Mouse (Mus musculus): ENCODE data around the gene Casc3. TPM values are rescaled to one million over a fixed set of nuclear protein-coding genes. Genes with fewer than 3 reads are reported as not detected.
A peak's percentile ranks its signal among the peaks of the same experiment; 100 is the strongest.

Gene Casc3
- polyA plus RNA-seq, 1 experiment from 2014 or later: 7.0 TPM

- peaks cover 29% of the 10 kb centered on the region for H3K4me1 ChIP-seq (ENCODE audit: insufficient read depth)
- H3K27me3 ChIP-seq (ENCODE audit: insufficient read depth, low read length): no peaks in the 10 kb centered on the region
- no peak for ATAC-seq
- no peak overlapping the region for H3K27ac ChIP-seq (ENCODE audit: low read depth)
- no peaks in the 10 kb centered on the region for H3K9me3 ChIP-seq (ENCODE audit: low read length)
- DNase-seq: no peak
- 77% methylated on average over 1 of the region's 1 CpGs for WGBS (ENCODE audit: insufficient replicate concordance)
- TF ChIP-seq CTCF (IDR thresholded peaks at IDR 0.05; ENCODE audit: low read depth) (no peak), EP300 (IDR thresholded peaks at IDR 0.05; ENCODE audit: low read depth) (no peak)
- no peak overlapping the region for H3K9ac ChIP-seq (replicated peaks)
- no peak overlapping the region for H3K4me3 ChIP-seq (ENCODE audit: low read depth, low read length)
- H3K36me3 ChIP-seq (replicated peaks; ENCODE audit: insufficient read depth, low read length): no peaks in the 10 kb centered on the region
- H3K4me2 ChIP-seq (ENCODE audit: low read depth, low read length): no peak overlapping the region
Measured at GRCm38 (mm10) chr11:98791448-98791847, 13.3 kb upstream of the Casc3 start.

GRCm38 (mm10) chr11:98792081-98792480, 12.6 kb upstream of the Casc3 start:
- WGBS (ENCODE audit: insufficient replicate concordance): 48% methylated on average over 4 of the region's 4 CpGs
- no peak overlapping the region for H3K4me2 ChIP-seq (ENCODE audit: low read depth, low read length)
- no peak overlapping the region for H3K27ac ChIP-seq (ENCODE audit: low read depth)
- H3K9me3 ChIP-seq (ENCODE audit: low read length): no peaks in the 10 kb centered on the region
- DNase-seq (no peak), ATAC-seq (no peak)
- H3K4me3 ChIP-seq (ENCODE audit: low read depth, low read length): no peak overlapping the region
- peaks cover 29% of the 10 kb centered on the region for H3K4me1 ChIP-seq (ENCODE audit: insufficient read depth)
- no peaks in the 10 kb centered on the region for H3K27me3 ChIP-seq (ENCODE audit: insufficient read depth, low read length)
- TF ChIP-seq EP300 (IDR thresholded peaks at IDR 0.05; ENCODE audit: low read depth) (no peak), CTCF (IDR thresholded peaks at IDR 0.05; ENCODE audit: low read depth) (no peak)
- H3K36me3 ChIP-seq (replicated peaks; ENCODE audit: insufficient read depth, low read length): no peaks in the 10 kb centered on the region
- H3K9ac ChIP-seq (replicated peaks): no peak overlapping the region

GRCm38 (mm10) chr11:98794469-98795014, 10.2 kb upstream of the Casc3 start:
- DNase-seq (no peak), ATAC-seq (peak; percentile 66)
- TF ChIP-seq CTCF (IDR thresholded peaks at IDR 0.05; ENCODE audit: low read depth) (peak; percentile 38; the same call in 1 of the 2 replicates), EP300 (IDR thresholded peaks at IDR 0.05; ENCODE audit: low read depth) (no peak)
- peak overlapping the region; percentile 99 for H3K9ac ChIP-seq (replicated peaks)
- under 1% methylated on average over 21 of the region's 30 CpGs for WGBS (ENCODE audit: insufficient replicate concordance)
- H3K36me3 ChIP-seq (replicated peaks; ENCODE audit: insufficient read depth, low read length): peaks cover 12% of the 10 kb centered on the region
- H3K27me3 ChIP-seq (ENCODE audit: insufficient read depth, low read length): no peaks in the 10 kb centered on the region
- H3K4me2 ChIP-seq (ENCODE audit: low read depth, low read length): peak overlapping the region; percentile 96
- no peaks in the 10 kb centered on the region for H3K9me3 ChIP-seq (ENCODE audit: low read length)
- peak overlapping the region; percentile 99 for H3K27ac ChIP-seq (ENCODE audit: low read depth)
- peaks cover 28% of the 10 kb centered on the region for H3K4me1 ChIP-seq (ENCODE audit: insufficient read depth)
- peak overlapping the region; percentile 99 for H3K4me3 ChIP-seq (ENCODE audit: low read depth, low read length)

GRCm38 (mm10) chr11:98795015-98795713, 9.5 kb upstream of the Casc3 start, which contains the start of gene Msl1:
Msl1 (plus strand) TSS chr11:98795516.
- Histone ChIP-seq H3K36me3 (replicated peaks; ENCODE audit: insufficient read depth, low read length) (peaks cover 15% of the 10 kb centered on the region), H3K27ac (ENCODE audit: low read depth) (peak within 1 kb of the TSS; percentile 99), H3K4me3 (ENCODE audit: low read depth, low read length) (peak within 1 kb of the TSS; percentile 99), H3K9me3 (ENCODE audit: low read length) (no peaks in the 10 kb centered on the region), H3K4me2 (ENCODE audit: low read depth, low read length) (peak within 1 kb of the TSS; percentile 96), H3K27me3 (ENCODE audit: insufficient read depth, low read length) (no peaks in the 10 kb centered on the region), H3K4me1 (ENCODE audit: insufficient read depth) (peaks cover 24% of the 10 kb centered on the region), H3K9ac (replicated peaks) (peak within 1 kb of the TSS; percentile 99)
- ATAC-seq (peak; percentile 77), DNase-seq (peak; percentile 91)
- under 1% methylated on average over 57 of the region's 89 CpGs for WGBS (ENCODE audit: insufficient replicate concordance)
- TF ChIP-seq EP300 (IDR thresholded peaks at IDR 0.05; ENCODE audit: low read depth) (no peak), CTCF (IDR thresholded peaks at IDR 0.05; ENCODE audit: low read depth) (peak; percentile 22)

- peak; percentile 64 for ATAC-seq
- H3K4me3 ChIP-seq (ENCODE audit: low read depth, low read length): peak overlapping the region; percentile 99
- H3K9me3 ChIP-seq (ENCODE audit: low read length): no peaks in the 10 kb centered on the region
- peaks cover 18% of the 10 kb centered on the region for H3K36me3 ChIP-seq (replicated peaks; ENCODE audit: insufficient read depth, low read length)
- H3K9ac ChIP-seq (replicated peaks): peak overlapping the region; percentile 99
- WGBS (ENCODE audit: insufficient replicate concordance): 1% methylated on average over 34 of the region's 74 CpGs
- TF ChIP-seq CTCF (IDR thresholded peaks at IDR 0.05; ENCODE audit: low read depth) (peak; percentile 35), EP300 (IDR thresholded peaks at IDR 0.05; ENCODE audit: low read depth) (no peak)
- no peaks in the 10 kb centered on the region for H3K27me3 ChIP-seq (ENCODE audit: insufficient read depth, low read length)
- H3K4me1 ChIP-seq (ENCODE audit: insufficient read depth): peaks cover 24% of the 10 kb centered on the region
- H3K4me2 ChIP-seq (ENCODE audit: low read depth, low read length): peak overlapping the region; percentile 96
- H3K27ac ChIP-seq (ENCODE audit: low read depth): peak overlapping the region; percentile 99
- peak; percentile 72 for DNase-seq
Measured at GRCm38 (mm10) chr11:98795714-98796514, 8.8 kb upstream of the Casc3 start.

Data from liver, postnatal 0 days (tissue).